Mouse (Mus musculus) cerebellum, adult 8-10 months (tissue): ENCODE results near the gene 4933403O08Rik.

Experiments used
- DNase-seq: peaks from one replicate; pipeline ENCODE4 v3.0.0; 2022

Gene 4933403O08Rik

DNA sequence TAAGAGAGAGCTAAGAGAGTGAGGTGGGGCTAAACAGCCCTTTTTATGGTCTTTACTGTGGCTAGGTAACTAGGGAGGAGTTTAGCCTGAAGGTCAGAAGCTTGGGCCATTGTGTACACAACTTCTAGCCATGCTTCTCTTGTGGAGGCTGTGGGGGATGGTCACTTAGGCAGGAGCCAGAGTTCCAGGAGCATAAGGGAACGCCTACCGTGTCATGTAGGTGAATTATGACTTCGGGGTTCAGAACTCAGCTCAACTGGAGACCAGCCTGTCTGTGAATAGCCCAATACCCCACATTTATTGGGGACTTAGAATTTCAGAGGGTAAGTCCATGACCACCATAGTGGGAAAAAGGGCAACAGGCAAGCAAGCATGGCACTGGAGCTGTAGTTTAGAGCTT is at the start of gene 4933403O08Rik:
Gene 4933403O08Rik (plus strand): TSS at position 301 of the 400 bp plus-strand sequence.
- no peak for DNase-seq

DNA sequence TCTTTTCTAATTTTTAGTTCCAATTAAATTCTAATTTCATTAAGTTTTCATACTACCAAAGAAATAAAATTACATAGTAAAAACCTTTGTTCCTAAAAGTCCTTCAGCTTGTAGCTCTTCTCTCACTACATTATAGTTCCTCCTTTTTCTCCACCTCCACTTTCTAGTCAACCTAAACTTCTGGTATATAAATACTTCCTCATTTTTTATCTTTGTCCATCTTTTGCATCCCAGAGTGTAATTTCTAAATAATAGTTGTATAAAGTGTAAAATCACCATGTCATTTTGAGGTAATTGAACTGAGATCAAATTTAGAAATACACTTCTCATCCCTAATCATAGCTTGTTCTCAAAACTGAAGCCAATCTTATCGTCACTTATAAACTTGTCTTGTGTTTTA is 4.1 kb downstream of the 4933403O08Rik start:
- DNase-seq, result no peak

DNA sequence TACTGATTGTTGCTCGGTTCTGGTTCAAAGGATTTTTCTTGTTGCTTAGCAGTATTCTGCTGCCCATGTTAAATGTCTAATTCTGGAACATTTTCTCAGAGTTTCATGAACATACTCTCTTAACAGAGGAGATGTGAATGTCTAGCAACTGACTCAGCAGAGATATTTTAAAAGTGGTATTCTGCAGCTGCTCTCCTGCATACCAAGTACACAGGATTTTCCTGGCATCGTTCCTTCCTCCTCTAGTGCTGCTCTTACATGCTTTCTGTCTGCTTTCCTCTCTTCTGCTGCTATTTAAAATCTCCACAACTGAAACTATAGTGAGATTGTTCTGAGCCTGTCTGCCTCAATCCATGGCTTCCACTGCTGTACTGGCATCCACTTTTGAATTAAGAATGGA is 16.7 kb downstream of the 4933403O08Rik start:
- DNase-seq, result no peak

DNA sequence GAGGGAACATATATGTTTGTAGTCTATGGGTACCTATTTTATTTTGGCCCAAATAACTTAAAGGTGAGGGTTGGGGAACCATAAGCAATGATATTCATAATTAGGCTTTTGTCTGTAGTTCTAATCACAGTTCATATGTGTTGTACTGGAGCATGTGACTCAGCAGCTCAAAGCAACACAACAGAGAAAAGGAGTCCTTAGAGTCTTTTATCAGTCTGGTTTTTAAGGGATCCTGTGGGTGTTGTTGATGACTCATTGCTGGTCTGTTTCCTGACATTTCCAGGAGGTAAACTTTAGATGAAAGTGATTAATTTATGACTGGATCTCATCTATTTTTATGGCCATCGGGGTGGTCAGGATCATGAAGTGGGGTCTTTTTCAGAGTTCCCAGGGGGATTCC is 34.7 kb downstream of the 4933403O08Rik start:
- no peak for DNase-seq
